12 mouse cellular contexts compared by ENCODE assay signal in the genomic region with DNA sequence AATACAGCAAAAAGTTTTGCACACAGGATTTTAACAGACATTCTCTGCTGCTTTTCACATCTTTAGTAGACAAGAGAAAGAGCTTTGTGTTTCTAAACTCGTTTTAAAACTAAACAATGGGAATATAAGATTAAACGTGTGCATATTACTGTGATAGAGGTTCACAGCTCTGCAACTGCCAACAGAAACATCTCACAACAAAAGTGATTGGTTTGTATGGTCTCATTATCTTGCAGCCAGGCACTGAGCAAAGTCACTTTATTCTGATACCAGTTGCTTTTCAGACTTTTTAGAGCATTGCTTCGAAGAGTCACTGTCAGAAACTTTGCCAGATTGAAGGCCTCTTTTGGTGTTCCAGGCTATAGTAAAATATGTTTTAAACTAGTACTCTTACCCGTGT. TPM values are rescaled to one million over a fixed set of nuclear protein-coding genes. Genes with fewer than 3 reads are reported as not detected.
DNase-seq lines count a peak whose midpoint lies in the region; ATAC-seq and TF ChIP-seq lines count a peak whose summit lies in the region.
"Had no signal": no experiment of that assay in that cellular context is flagged by ENCODE, and none has a peak within 500 bp of the region (broad histone marks: within the 10 kb centered on the region; RNA-seq: fewer than 3 reads in every experiment).

No protein-coding gene starts in this region.

- H3K36me3 ChIP-seq in heart, embryonic 14.5 days (ENCODE audit: control insufficient read depth, insufficient read depth, low read length): no peaks in the 10 kb centered on the region
- H3K36me3 ChIP-seq in kidney, embryonic 16.5 days (ENCODE audit: insufficient read depth, low read length): no peaks in the 10 kb centered on the region
- H3K36me3 ChIP-seq in kidney, embryonic 14.5 days (ENCODE audit: control insufficient read depth, insufficient read depth, low read length): no peaks in the 10 kb centered on the region
- no peaks in the 10 kb centered on the region for H3K36me3 ChIP-seq in testis, adult 2 months (ENCODE audit: control insufficient read depth, insufficient read depth, low read length)
- no peaks in the 10 kb centered on the region for H3K36me3 ChIP-seq in neural tube, embryonic 15.5 days
- H3K36me3 ChIP-seq: forebrain, embryonic 12.5 days; liver, embryonic 15.5 days; midbrain, embryonic 12.5 days had no signal

- H3K27me3 ChIP-seq in heart, embryonic 14.5 days (ENCODE audit: control insufficient read depth, insufficient read depth, low read length): no peaks in the 10 kb centered on the region
- H3K27me3 ChIP-seq in kidney, embryonic 16.5 days (ENCODE audit: insufficient read depth, low read length): no peaks in the 10 kb centered on the region
- H3K27me3 ChIP-seq in kidney, embryonic 14.5 days (ENCODE audit: control insufficient read depth, insufficient read depth, low read length): no peaks in the 10 kb centered on the region
- no peaks in the 10 kb centered on the region for H3K27me3 ChIP-seq in testis, adult 2 months (ENCODE audit: control insufficient read depth, insufficient read depth, low read length)
- H3K27me3 ChIP-seq in neural tube, embryonic 15.5 days (replicated peaks): no peaks in the 10 kb centered on the region
- H3K27me3 ChIP-seq: forebrain, embryonic 12.5 days had no signal

- no peak for DNase-seq in heart, postnatal 25 days (ENCODE audit: low spot score)
- DNase-seq in testis, postnatal 10 days (ENCODE audit: low spot score): no peak
- no peak for DNase-seq in right cerebral cortex, postnatal 10 days (ENCODE audit: low spot score in 2 of 2)
- DNase-seq: heart, adult 2 months had no signal

- ATAC-seq in heart, embryonic 14.5 days (ENCODE audit: insufficient number of reproducible peaks, insufficient read depth, low FRiP score, low read depth): no peak
- no peak for ATAC-seq in kidney, embryonic 16.5 days (ENCODE audit: low FRiP score, low TSS enrichment)
- no peak for ATAC-seq in kidney, embryonic 14.5 days (ENCODE audit: low FRiP score, low TSS enrichment)
- ATAC-seq in neural tube, embryonic 15.5 days (ENCODE audit: low FRiP score): no peak

- peak overlapping the region; percentile 93 for H3K4me2 ChIP-seq in heart, embryonic 14.5 days (ENCODE audit: low read length)
- H3K4me2 ChIP-seq in kidney, embryonic 16.5 days (replicated peaks; ENCODE audit: low read depth, low read length): peak overlapping the region; percentile 87; the same call in 1 of the 2 replicates
- H3K4me2 ChIP-seq in kidney, embryonic 14.5 days (replicated peaks; ENCODE audit: low read depth, low read length): no peak overlapping the region
- H3K4me2 ChIP-seq in neural tube, embryonic 15.5 days: peak overlapping the region; percentile 80

- H3K4me3 ChIP-seq in heart, embryonic 14.5 days (ENCODE audit: control insufficient read depth in 1 of 2, insufficient read depth in 1 of 2, low read depth in 1 of 2, low read length in 2 of 2): peak overlapping the region in 1 of 2 experiments; percentile 97; a peak in 1 of 4 replicates
- H3K4me3 ChIP-seq in kidney, embryonic 16.5 days (ENCODE audit: low read length): no peak overlapping the region
- no peak overlapping the region for H3K4me3 ChIP-seq in kidney, embryonic 14.5 days (ENCODE audit: low read length)
- H3K4me3 ChIP-seq in testis, adult 2 months (ENCODE audit: control insufficient read depth, low read depth, low read length): peak overlapping the region; percentile 27; the same call in 1 of the 2 replicates
- no peak overlapping the region for H3K4me3 ChIP-seq in neural tube, embryonic 15.5 days (replicated peaks)

- WGBS in heart, embryonic 14.5 days: 70% methylated on average over 4 of the region's 4 CpGs
- WGBS in kidney, embryonic 16.5 days: 79% methylated on average over 4 of the region's 4 CpGs
- WGBS in kidney, embryonic 14.5 days: 76% methylated on average over 4 of the region's 4 CpGs
- 75% methylated on average over 4 of the region's 4 CpGs for WGBS in neural tube, embryonic 15.5 days

- intact Hi-C loops in heart, postnatal 25 days (cut with DNase I): loop anchor here (5.0 kb wide), 1 partner anchor 62 kb away; no protein-coding TSS in a partner anchor

- H3K4me1 ChIP-seq in heart, embryonic 14.5 days (ENCODE audit: control insufficient read depth in 2 of 2, insufficient read depth in 2 of 2, low read length in 2 of 2): peaks cover 2 to 10% of the 10 kb centered on the region in 2 experiments
- peaks cover 15% of the 10 kb centered on the region for H3K4me1 ChIP-seq in kidney, embryonic 16.5 days (ENCODE audit: insufficient read depth, low read length)
- H3K4me1 ChIP-seq in kidney, embryonic 14.5 days (ENCODE audit: control insufficient read depth, insufficient read depth, low read length): peaks cover 3% of the 10 kb centered on the region; the same call in 1 of the 2 replicates
- peaks cover 2% of the 10 kb centered on the region for H3K4me1 ChIP-seq in testis, adult 2 months (ENCODE audit: control insufficient read depth, insufficient read depth, low read length)
- peaks cover 18% of the 10 kb centered on the region for H3K4me1 ChIP-seq in neural tube, embryonic 15.5 days

- H3K9ac ChIP-seq in heart, embryonic 14.5 days (ENCODE audit: low read length): no peak overlapping the region
- H3K9ac ChIP-seq in kidney, embryonic 16.5 days (replicated peaks; ENCODE audit: low read length): no peak overlapping the region
- no peak overlapping the region for H3K9ac ChIP-seq in kidney, embryonic 14.5 days (ENCODE audit: low read depth, low read length)
- no peak overlapping the region for H3K9ac ChIP-seq in neural tube, embryonic 15.5 days (replicated peaks)

- no peak for TF ChIP-seq POLR2A in testis, adult 2 months (IDR thresholded peaks at IDR 0.05; ENCODE audit: control insufficient read depth, low read depth, low read length)

- no peak for TF ChIP-seq CTCF in testis, adult 2 months (IDR thresholded peaks at IDR 0.05; ENCODE audit: control insufficient read depth, insufficient read depth, insufficient replicate concordance, low read depth, low read length)

- no peaks in the 10 kb centered on the region for H3K9me3 ChIP-seq in heart, embryonic 14.5 days (ENCODE audit: control insufficient read depth, low read length)
- no peaks in the 10 kb centered on the region for H3K9me3 ChIP-seq in kidney, embryonic 16.5 days (ENCODE audit: low read length)
- no peaks in the 10 kb centered on the region for H3K9me3 ChIP-seq in kidney, embryonic 14.5 days (ENCODE audit: control insufficient read depth, low read length)
- H3K9me3 ChIP-seq in neural tube, embryonic 15.5 days (replicated peaks): no peaks in the 10 kb centered on the region
- H3K9me3 ChIP-seq: liver, embryonic 15.5 days; midbrain, embryonic 12.5 days had no signal

- no peak overlapping the region for H3K27ac ChIP-seq in heart, embryonic 14.5 days (replicated peaks in 1 of 2; ENCODE audit: control insufficient read depth in 1 of 2, insufficient read depth in 1 of 2, low read depth in 2 of 2, low read length in 2 of 2)
- H3K27ac ChIP-seq in kidney, embryonic 16.5 days (ENCODE audit: low read length): no peak overlapping the region
- H3K27ac ChIP-seq in kidney, embryonic 14.5 days (ENCODE audit: low read depth, low read length): no peak overlapping the region
- H3K27ac ChIP-seq in testis, adult 2 months (ENCODE audit: control insufficient read depth, insufficient read depth, low read depth, low read length): no peak overlapping the region; the same call in 1 of the 2 replicates
- 0 out of 2 replicates have a peak overlapping the region, but pooled peaks have one; percentile 88 for H3K27ac ChIP-seq in neural tube, embryonic 15.5 days (replicated peaks)

RNA-seq across cellular contexts. Expression of gene Kdm2a, which starts 0.9 kb away (rescaled TPM):
- 35.7 and 42.7 TPM in 2 replicates for polyA plus RNA-seq in heart, embryonic 14.5 days (2014; fragmentation: Nextera tagmentation; extraction: Ambion mirVana)
- 10 to 100 TPM; 35.3 to 44.0 TPM for total RNA-seq in heart, postnatal 25 days (2021)
- polyA plus RNA-seq in kidney, embryonic 16.5 days (2015; fragmentation: Nextera tagmentation; extraction: Ambion mirVana): 47.5 and 56.2 TPM in 2 replicates
- polyA plus RNA-seq in kidney, embryonic 14.5 days (2014; fragmentation: Nextera tagmentation; extraction: Ambion mirVana): 43.4 and 69.6 TPM in 2 replicates
- 46.0 and 48.5 TPM in 2 replicates for polyA plus RNA-seq in testis, adult 2 months (2012; rRNA removed)
- polyA plus RNA-seq in neural tube, embryonic 15.5 days (2015; fragmentation: Nextera tagmentation; extraction: Ambion mirVana): 28.4 and 38.5 TPM in 2 replicates

RNA-seq across cellular contexts. Expression of gene Rhod, which starts 40.3 kb away (rescaled TPM):
- polyA plus RNA-seq in heart, embryonic 14.5 days (2014; fragmentation: Nextera tagmentation; extraction: Ambion mirVana): 20.0 and 24.0 TPM in 2 replicates
- total RNA-seq in heart, postnatal 25 days (2021): 1 to 10 TPM; 4.6 to 6.4 TPM
- polyA plus RNA-seq in kidney, embryonic 16.5 days (2015; fragmentation: Nextera tagmentation; extraction: Ambion mirVana): 46.3 and 57.9 TPM in 2 replicates
- 40.7 and 43.4 TPM in 2 replicates for polyA plus RNA-seq in kidney, embryonic 14.5 days (2014; fragmentation: Nextera tagmentation; extraction: Ambion mirVana)
- 8.9 and 9.3 TPM in 2 replicates for polyA plus RNA-seq in testis, adult 2 months (2012; rRNA removed)
- polyA plus RNA-seq in neural tube, embryonic 15.5 days (2015; fragmentation: Nextera tagmentation; extraction: Ambion mirVana): 4.5 and 8.7 TPM in 2 replicates
